Mouse (Mus musculus): ENCODE data around the gene Pacsin1. TPM values are rescaled to one million over a fixed set of nuclear protein-coding genes. Genes with fewer than 3 reads are reported as not detected.

Gene Pacsin1
- polyA plus RNA-seq, 2 experiments = 0.03 to 0.14 TPM

- no peaks in the 10 kb centered on the region for H3K36me3 ChIP-seq (replicated peaks; ENCODE audit: control insufficient read depth, insufficient read depth, low read depth)
- no peaks in the 10 kb centered on the region for H3K4me1 ChIP-seq (replicated peaks; ENCODE audit: control insufficient read depth in 2 of 2, insufficient read depth in 2 of 2, low read length in 1 of 2)
- H3K9me3 ChIP-seq (ENCODE audit: control insufficient read depth, low read length) = no peaks in the 10 kb centered on the region
- no peak for TF ChIP-seq CTCF (IDR thresholded peaks at IDR 0.05; ENCODE audit: low read depth)
- 66% methylated on average over 10 of the region's 10 CpGs for WGBS (ENCODE audit: insufficient replicate concordance)
- H3K4me2 ChIP-seq (ENCODE audit: low read depth) = no peak within 1 kb of the TSS
- no peak within 1 kb of the TSS for H3K9ac ChIP-seq (replicated peaks)
- ATAC-seq (ENCODE audit: insufficient read depth) (no peak), DNase-seq (ENCODE audit: low read depth in 3 of 3, low spot score in 3 of 3) (no peak)
- H3K4me3 ChIP-seq (ENCODE audit: insufficient read depth in 1 of 2, low read depth in 2 of 2, low read length in 2 of 2) = no peak within 1 kb of the TSS
- H3K27ac ChIP-seq = no peak within 1 kb of the TSS
- no peaks in the 10 kb centered on the region; the same call in 1 of the 2 replicates for H3K27me3 ChIP-seq (ENCODE audit: control insufficient read depth, insufficient read depth, low read length)
Observed at GRCm38 (mm10) chr17:27728770-27729169, 73.5 kb downstream of the Pacsin1 start, which contains the start of gene Spdef. Spdef (minus strand) TSS chr17:27728955.

GRCm38 (mm10) chr17:27732152-27732551, 76.8 kb downstream of the Pacsin1 start:
- Histone ChIP-seq H3K9ac (replicated peaks) (no peak overlapping the region), H3K27ac (no peak overlapping the region), H3K4me2 (ENCODE audit: low read depth) (no peak overlapping the region), H3K4me3 (ENCODE audit: insufficient read depth in 1 of 2, low read depth in 2 of 2, low read length in 2 of 2) (no peak overlapping the region), H3K4me1 (replicated peaks; ENCODE audit: control insufficient read depth in 2 of 2, insufficient read depth in 2 of 2, low read length in 1 of 2) (peaks cover 0 to 8% of the 10 kb centered on the region in 2 experiments; a peak in 2 of 4 replicates), H3K9me3 (ENCODE audit: control insufficient read depth, low read length) (no peaks in the 10 kb centered on the region), H3K27me3 (ENCODE audit: control insufficient read depth, insufficient read depth, low read length) (no peaks in the 10 kb centered on the region), H3K36me3 (replicated peaks; ENCODE audit: control insufficient read depth, insufficient read depth, low read depth) (no peaks in the 10 kb centered on the region)
- DNase-seq (ENCODE audit: low read depth in 3 of 3, low spot score in 3 of 3) = no peak
- 40% methylated on average over 5 of the region's 5 CpGs for WGBS (ENCODE audit: insufficient replicate concordance)
- ATAC-seq (ENCODE audit: insufficient read depth) = no peak
- TF ChIP-seq EP300 (IDR thresholded peaks at IDR 0.05; ENCODE audit: low read depth) (no peak), CTCF (IDR thresholded peaks at IDR 0.05; ENCODE audit: low read depth) (no peak)

GRCm38 (mm10) chr17:27732694-27733093, 77.4 kb downstream of the Pacsin1 start:
- H3K36me3 ChIP-seq (replicated peaks; ENCODE audit: control insufficient read depth, insufficient read depth, low read depth) = no peaks in the 10 kb centered on the region
- H3K27ac ChIP-seq = no peak overlapping the region
- H3K4me3 ChIP-seq (ENCODE audit: insufficient read depth in 1 of 2, low read depth in 2 of 2, low read length in 2 of 2) = no peak overlapping the region
- H3K9me3 ChIP-seq (ENCODE audit: control insufficient read depth, low read length) = no peaks in the 10 kb centered on the region
- no peak for TF ChIP-seq CTCF (IDR thresholded peaks at IDR 0.05; ENCODE audit: low read depth)
- TF ChIP-seq EP300 (IDR thresholded peaks at IDR 0.05; ENCODE audit: low read depth) = no peak
- no peak overlapping the region for H3K4me2 ChIP-seq (ENCODE audit: low read depth)
- WGBS (ENCODE audit: insufficient replicate concordance) = 64% methylated on average over 3 of the region's 3 CpGs
- DNase-seq (ENCODE audit: low read depth in 3 of 3, low spot score in 3 of 3) (no peak), ATAC-seq (ENCODE audit: insufficient read depth) (no peak)
- H3K9ac ChIP-seq (replicated peaks) = no peak overlapping the region
- no peaks in the 10 kb centered on the region for H3K27me3 ChIP-seq (ENCODE audit: control insufficient read depth, insufficient read depth, low read length)
- peaks cover 0 to 8% of the 10 kb centered on the region in 2 experiments; a peak in 2 of 4 replicates for H3K4me1 ChIP-seq (replicated peaks; ENCODE audit: control insufficient read depth in 2 of 2, insufficient read depth in 2 of 2, low read length in 1 of 2)

GRCm38 (mm10) chr17:27734344-27735073, 79.2 kb downstream of the Pacsin1 start:
- TF ChIP-seq CTCF (IDR thresholded peaks at IDR 0.05; ENCODE audit: low read depth) (no peak), EP300 (IDR thresholded peaks at IDR 0.05; ENCODE audit: low read depth) (no peak)
- DNase-seq (ENCODE audit: low read depth in 3 of 3, low spot score in 3 of 3) (no peak), ATAC-seq (ENCODE audit: insufficient read depth) (peak; percentile 66)
- 10% methylated on average over 13 of the region's 13 CpGs for WGBS (ENCODE audit: insufficient replicate concordance)
- Histone ChIP-seq H3K27me3 (ENCODE audit: control insufficient read depth, insufficient read depth, low read length) (no peaks in the 10 kb centered on the region), H3K9me3 (ENCODE audit: control insufficient read depth, low read length) (no peaks in the 10 kb centered on the region), H3K4me3 (ENCODE audit: insufficient read depth in 1 of 2, low read depth in 2 of 2, low read length in 2 of 2) (no peak overlapping the region), H3K4me2 (ENCODE audit: low read depth) (0 out of 2 replicates have a peak overlapping the region, but pooled peaks have one; percentile 6), H3K9ac (replicated peaks) (no peak overlapping the region), H3K27ac (no peak overlapping the region), H3K4me1 (replicated peaks; ENCODE audit: control insufficient read depth in 2 of 2, insufficient read depth in 2 of 2, low read length in 1 of 2) (peaks cover 0 to 8% of the 10 kb centered on the region in 2 experiments; a peak in 2 of 4 replicates), H3K36me3 (replicated peaks; ENCODE audit: control insufficient read depth, insufficient read depth, low read depth) (no peaks in the 10 kb centered on the region)

GRCm38 (mm10) chr17:27740961-27741360, 85.7 kb downstream of the Pacsin1 start:
- 79% methylated on average over 6 of the region's 6 CpGs for WGBS (ENCODE audit: insufficient replicate concordance)
- Histone ChIP-seq H3K36me3 (replicated peaks; ENCODE audit: control insufficient read depth, insufficient read depth, low read depth) (no peaks in the 10 kb centered on the region), H3K4me1 (replicated peaks; ENCODE audit: control insufficient read depth in 2 of 2, insufficient read depth in 2 of 2, low read length in 1 of 2) (no peaks in the 10 kb centered on the region), H3K27ac (no peak overlapping the region), H3K4me2 (ENCODE audit: low read depth) (no peak overlapping the region), H3K27me3 (ENCODE audit: control insufficient read depth, insufficient read depth, low read length) (no peaks in the 10 kb centered on the region), H3K9ac (replicated peaks) (no peak overlapping the region), H3K4me3 (ENCODE audit: insufficient read depth in 1 of 2, low read depth in 2 of 2, low read length in 2 of 2) (no peak overlapping the region), H3K9me3 (ENCODE audit: control insufficient read depth, low read length) (no peaks in the 10 kb centered on the region)
- no peak for TF ChIP-seq EP300 (IDR thresholded peaks at IDR 0.05; ENCODE audit: low read depth)
- no peak for TF ChIP-seq CTCF (IDR thresholded peaks at IDR 0.05; ENCODE audit: low read depth)
- no peak for ATAC-seq (ENCODE audit: insufficient read depth)
- no peak for DNase-seq (ENCODE audit: low read depth in 3 of 3, low spot score in 3 of 3)

Data from liver, embryonic 14.5 days (tissue).